Mouse (Mus musculus) limb, embryonic 10.5 days (tissue): ENCODE data around the gene Zmiz2. TPM values are rescaled to one million over a fixed set of nuclear protein-coding genes. Genes with fewer than 3 reads are reported as not detected.
A peak's percentile ranks its signal among the peaks of the same experiment; 100 is the strongest.
"Not testable (repeated sequence)": the region's sequence is repeated elsewhere in the genome, so short reads cannot be mapped to it uniquely, and the experiment has no call there.

Source experiments
- DNase-seq: peaks from one replicate; pipeline ENCODE4 v3.0.0-alpha.2; 2017; ENCODE audit warnings: low spot score
- H3K27ac ChIP-seq: fragments of 300-500 bp; sonication (generic); 2 replicates; pipeline ENCODE4 v1.5.1; 2016; ENCODE audit warnings: mild to moderate bottlenecking
- H3K27me3 ChIP-seq: fragments of 300-500 bp; sonication (generic); 2 replicates; pipeline ENCODE4 v1.6.1; 2016; ENCODE audit warnings: low read depth, mild to moderate bottlenecking; ENCODE audit not compliant: poor library complexity, severe bottlenecking
- H3K36me3 ChIP-seq: fragments of 300-500 bp; sonication (generic); 2 replicates; pipeline ENCODE4 v1.6.1; 2016; ENCODE audit warnings: mild to moderate bottlenecking, moderate library complexity
- H3K4me1 ChIP-seq: fragments of 300-500 bp; sonication (generic); 2 replicates; pipeline ENCODE4 v1.6.1; 2016
- H3K4me3 ChIP-seq: fragments of 300-500 bp; sonication (generic); 2 replicates; pipeline ENCODE4 v1.5.1; 2016; ENCODE audit warnings: mild to moderate bottlenecking, moderate library complexity
- H3K9me3 ChIP-seq: fragments of 300-500 bp; sonication (generic); replicated peaks from 2 replicates; pipeline ENCODE4 v1.6.1; 2016; ENCODE audit warnings: mild to moderate bottlenecking
- WGBS: fragments of 180-500 bp; shearing (Covaris S2); methylation state at CpG from one replicate; pipeline ENCODE4 v1.1.7; 2016; 5-methylcytosine and 5-hydroxymethylcytosine counted together
- polyA plus RNA-seq: library from polyadenylated mRNA; unstranded; fragments of >200 nt; fragmentation: Nextera tagmentation; extraction: Ambion mirVana; gene quantifications from 2 replicates; pipeline ENCODE4 v1.2.1, GENCODE M21; 2016

The Zmiz2 gene
- polyA plus RNA-seq, 1 experiment from 2014 or later = 12.4 TPM

DNA sequence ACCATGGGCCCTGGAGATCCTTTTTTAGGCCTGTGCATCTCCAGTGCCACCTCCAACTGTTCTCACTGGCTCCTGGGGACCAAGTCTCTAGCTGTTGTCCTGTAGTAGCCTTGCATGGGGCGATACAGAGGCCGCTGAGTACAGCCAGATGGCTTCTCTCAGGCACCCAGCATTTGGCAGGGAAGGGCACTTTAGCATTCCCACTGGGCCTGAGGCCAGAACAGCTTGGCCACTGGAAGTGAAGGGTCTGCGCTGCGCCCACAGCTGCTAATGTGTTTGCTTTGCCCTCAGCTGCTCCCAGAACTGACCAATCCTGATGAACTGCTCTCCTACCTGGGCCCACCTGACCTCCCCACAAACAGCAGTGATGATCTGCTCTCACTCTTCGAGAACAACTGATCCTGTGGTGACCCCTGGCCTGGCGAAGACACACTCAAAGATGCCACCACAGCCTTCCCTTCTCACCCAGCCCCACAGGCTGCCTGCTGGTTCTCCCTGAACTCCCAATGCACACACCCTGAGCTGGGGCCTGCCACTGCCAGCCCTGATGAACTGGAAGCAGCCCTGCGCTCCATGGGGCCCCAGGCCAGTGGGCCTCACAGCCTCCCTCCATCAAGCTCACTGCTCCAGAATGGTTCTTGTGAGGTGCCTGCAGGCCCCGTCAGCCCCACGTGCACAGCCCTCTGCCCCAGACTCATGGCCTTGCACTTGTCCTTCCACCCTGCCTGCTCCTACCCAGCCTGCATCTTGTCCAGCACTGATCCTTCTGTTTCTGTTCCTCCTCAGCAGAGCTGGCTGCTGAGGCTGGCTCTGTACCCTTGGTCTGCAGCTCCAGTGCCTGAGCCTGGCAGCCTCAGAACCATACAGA lies 16.1 kb downstream of the Zmiz2 start:
- WGBS = 88% methylated on average over 9 of the region's 9 CpGs
- H3K4me3 ChIP-seq = no peak overlapping the region
- H3K27ac ChIP-seq = peak overlapping the region; percentile 84; the same call in 1 of the 2 replicates

DNA sequence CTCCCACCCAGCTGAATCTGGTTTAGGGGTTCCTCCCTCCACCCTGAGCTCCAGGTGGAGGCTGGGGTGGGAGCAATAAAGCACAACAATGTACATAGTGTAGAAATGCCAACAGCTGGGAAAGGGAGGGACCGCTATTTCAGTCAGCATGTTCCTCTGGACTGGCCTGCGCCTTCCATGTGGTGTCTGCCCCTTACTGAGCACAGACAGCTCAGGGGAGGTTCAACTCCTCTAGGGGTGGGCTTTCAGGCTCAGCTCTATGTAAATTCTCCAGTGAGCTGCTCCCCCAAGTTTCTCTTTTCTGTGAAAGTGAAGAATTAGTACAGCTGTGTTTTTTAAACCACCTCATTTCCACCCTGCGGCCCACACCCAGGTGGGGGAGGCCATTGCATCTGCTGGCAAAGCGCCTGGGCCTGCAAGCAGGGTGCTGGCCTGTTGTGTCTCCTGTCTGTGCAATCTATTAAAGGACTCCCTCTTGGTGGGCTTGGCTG lies 16.8 kb downstream of the Zmiz2 start:
- H3K4me3 ChIP-seq = no peak overlapping the region
- WGBS = 85% methylated on average over 4 of the region's 4 CpGs
- no peaks in the 10 kb centered on the region for H3K9me3 ChIP-seq
- peaks cover 29% of the 10 kb centered on the region for H3K4me1 ChIP-seq
- peak overlapping the region; percentile 84 for H3K27ac ChIP-seq
- peaks cover 57% of the 10 kb centered on the region for H3K36me3 ChIP-seq
- DNase-seq = no peak
- no peaks in the 10 kb centered on the region for H3K27me3 ChIP-seq

More for the DNA sequence above, 16.1 kb downstream of the Zmiz2 start:
- DNase-seq = no peak
- H3K36me3 ChIP-seq = peaks cover 65% of the 10 kb centered on the region
- no peaks in the 10 kb centered on the region for H3K9me3 ChIP-seq
- H3K4me1 ChIP-seq = peaks cover 24% of the 10 kb centered on the region
- no peaks in the 10 kb centered on the region for H3K27me3 ChIP-seq

DNA sequence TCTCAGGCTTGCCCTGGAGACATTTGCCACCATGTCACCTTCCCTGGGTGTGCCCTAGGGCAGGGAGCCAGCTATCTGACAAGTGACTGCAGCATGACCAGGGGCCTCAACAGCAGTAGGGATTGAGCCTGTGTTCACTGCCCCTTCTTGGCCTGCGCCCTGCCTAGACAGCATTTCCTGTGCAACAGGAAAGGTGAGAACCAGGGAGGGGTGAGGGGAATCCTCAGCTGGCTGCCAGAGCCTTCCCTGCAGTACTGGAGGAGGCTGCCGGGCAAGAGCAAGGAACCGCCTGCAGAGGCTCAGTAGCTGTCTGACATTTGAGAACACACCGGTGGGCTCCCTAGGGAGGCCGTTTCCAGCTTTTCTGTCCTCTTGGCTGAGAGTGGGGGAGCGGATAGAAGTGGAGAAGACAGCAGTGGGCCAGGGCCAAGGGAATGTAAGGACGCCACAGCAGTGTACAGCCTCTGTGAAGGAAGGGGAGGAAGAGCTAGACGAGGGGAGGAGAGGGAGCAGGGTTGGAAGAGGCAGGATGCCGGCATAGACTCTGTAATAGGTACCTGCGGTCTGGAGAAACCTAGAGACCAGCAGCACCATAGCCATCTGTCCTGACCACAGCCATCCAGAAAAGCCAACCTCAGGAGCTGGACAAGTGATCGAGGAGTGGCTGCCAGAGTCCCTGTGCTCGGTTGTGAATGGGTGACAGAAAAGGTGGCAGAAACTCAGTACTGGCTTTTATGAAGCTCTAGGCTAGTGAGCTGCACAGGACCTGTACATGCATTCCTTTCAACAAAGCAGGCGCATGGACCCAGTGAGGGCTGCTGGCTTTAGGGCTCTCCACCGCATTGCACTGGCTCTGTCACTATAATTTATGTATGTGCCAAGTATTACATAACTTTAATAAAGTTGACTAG lies 17.6 kb downstream of the Zmiz2 start:
- Histone ChIP-seq H3K27ac (peak overlapping the region; percentile 84), H3K9me3 (no peaks in the 10 kb centered on the region), H3K4me3 (peak overlapping the region; percentile 16), H3K27me3 (no peaks in the 10 kb centered on the region), H3K36me3 (peaks cover 49% of the 10 kb centered on the region), H3K4me1 (peaks cover 29% of the 10 kb centered on the region)
- 36% methylated on average over 14 of the region's 14 CpGs for WGBS
- DNase-seq = peak; percentile 62

DNA sequence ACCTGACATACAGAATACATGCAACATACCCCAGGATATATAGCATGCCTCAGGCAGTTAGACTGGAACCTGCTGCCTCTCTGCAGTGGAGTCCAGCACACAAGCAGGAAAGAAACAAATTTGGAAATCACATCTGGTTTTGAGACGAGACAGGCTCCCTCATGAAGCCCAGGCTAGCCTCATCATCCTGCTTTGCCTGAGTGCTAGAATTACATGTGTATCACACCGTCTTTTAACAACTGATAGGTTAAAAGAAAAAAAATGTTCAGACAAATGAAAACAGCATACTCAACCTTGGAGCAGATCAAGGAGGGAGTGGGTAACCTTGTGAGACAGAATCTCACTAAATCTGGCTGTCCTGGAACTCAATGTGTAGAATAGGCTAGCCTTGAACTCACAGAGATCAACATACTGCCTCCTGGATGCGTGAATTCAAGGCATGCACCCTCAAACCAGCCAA lies 18.3 kb downstream of the Zmiz2 start:
- WGBS = 83% methylated on average over 3 of the region's 3 CpGs
- peak overlapping the region; percentile 84; the same call in 1 of the 2 replicates for H3K27ac ChIP-seq
- peaks cover 32% of the 10 kb centered on the region for H3K4me1 ChIP-seq
- no peaks in the 10 kb centered on the region for H3K27me3 ChIP-seq
- H3K4me3 ChIP-seq = no peak overlapping the region
- H3K9me3 ChIP-seq = no peaks in the 10 kb centered on the region
- no peak for DNase-seq
- H3K36me3 ChIP-seq = peaks cover 42% of the 10 kb centered on the region

DNA sequence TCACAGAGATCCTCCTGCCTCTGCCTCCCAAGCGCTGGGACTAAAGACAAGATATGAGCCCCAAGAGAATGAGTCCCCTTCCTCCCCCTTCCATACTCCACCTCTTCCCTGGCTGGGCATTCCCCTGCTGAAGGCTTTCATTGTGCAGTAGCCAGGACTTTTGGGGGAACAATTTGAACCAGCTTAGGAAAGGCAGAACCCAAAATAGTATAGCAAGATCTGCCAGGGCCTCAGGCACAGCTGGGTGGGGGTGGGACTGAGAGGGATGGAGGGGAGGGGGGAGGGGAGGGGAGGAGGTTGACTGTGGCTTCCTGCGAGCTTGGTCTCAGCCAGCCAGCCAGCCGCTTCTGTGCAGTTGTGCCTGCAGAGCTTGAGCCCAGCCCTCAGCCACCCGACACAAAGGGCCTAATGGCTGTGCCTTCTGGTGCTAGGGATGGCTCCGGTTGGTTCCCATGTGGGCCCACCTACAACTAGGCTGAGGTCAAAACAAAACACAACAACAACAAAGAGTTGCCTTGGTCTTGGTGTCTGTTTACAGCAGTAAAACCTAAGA lies 21.3 kb downstream of the Zmiz2 start:
- no peak for DNase-seq
- Histone ChIP-seq H3K27me3 (no peaks in the 10 kb centered on the region), H3K36me3 (peaks cover 13% of the 10 kb centered on the region), H3K4me1 (peaks cover 36% of the 10 kb centered on the region), H3K27ac (peak overlapping the region; percentile 68), H3K9me3 (no peaks in the 10 kb centered on the region), H3K4me3 (no peak overlapping the region)
- WGBS = 58% methylated on average over 5 of the region's 5 CpGs

DNA sequence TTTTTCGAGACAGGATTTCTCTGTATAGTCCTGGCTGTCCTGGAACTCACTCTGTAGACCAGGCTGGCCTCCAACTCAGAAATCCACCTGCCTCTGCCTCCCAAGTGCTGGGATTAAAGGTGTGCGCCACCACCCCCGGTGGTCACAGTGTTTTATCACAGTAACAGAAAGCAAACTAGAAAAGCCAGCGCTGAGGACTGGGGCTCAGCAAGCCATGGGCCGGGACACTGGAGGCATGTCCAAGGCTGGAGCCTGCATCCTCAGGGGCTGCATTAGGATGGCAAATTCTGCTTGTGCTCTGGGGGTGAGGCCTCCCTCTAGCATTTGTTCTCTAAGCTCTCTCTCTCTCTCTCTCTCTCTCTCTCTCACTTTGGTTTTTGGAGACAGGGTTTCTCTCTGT lies 21.9 kb downstream of the Zmiz2 start:
- WGBS = 86% methylated on average over 5 of the region's 5 CpGs
- not testable (repeated sequence) for H3K4me3 ChIP-seq, H3K27me3 ChIP-seq, H3K9me3 ChIP-seq, DNase-seq, H3K27ac ChIP-seq, H3K36me3 ChIP-seq
- H3K4me1 ChIP-seq = peaks cover 33% of the 10 kb centered on the region

DNA sequence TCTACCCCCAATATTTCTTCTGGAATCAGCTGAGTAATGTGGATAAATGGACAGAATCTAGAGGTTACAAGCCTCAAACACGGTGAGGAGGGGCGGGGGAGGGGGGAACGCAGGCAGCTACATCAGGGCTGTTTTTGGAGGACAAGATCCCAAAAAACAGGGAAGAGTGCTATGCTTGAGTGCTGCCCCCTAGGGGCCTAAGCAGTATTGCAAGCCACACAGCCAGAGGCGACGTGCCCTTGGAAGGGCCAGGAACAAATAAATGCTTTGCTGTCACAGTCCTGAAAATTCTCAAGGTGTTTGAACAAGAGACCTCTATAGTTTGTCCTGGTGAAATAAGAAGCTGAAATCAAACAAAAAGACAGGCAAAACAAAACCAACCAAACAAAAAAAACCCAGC lies 22.8 kb downstream of the Zmiz2 start:
- Histone ChIP-seq H3K27ac (no peak overlapping the region), H3K4me1 (peaks cover 24% of the 10 kb centered on the region), H3K4me3 (no peak overlapping the region), H3K27me3 (no peaks in the 10 kb centered on the region), H3K36me3 (peaks cover 3% of the 10 kb centered on the region; the same call in 1 of the 2 replicates), H3K9me3 (no peaks in the 10 kb centered on the region)
- WGBS = 6% methylated on average over 5 of the region's 5 CpGs
- DNase-seq = peak; percentile 86

DNA sequence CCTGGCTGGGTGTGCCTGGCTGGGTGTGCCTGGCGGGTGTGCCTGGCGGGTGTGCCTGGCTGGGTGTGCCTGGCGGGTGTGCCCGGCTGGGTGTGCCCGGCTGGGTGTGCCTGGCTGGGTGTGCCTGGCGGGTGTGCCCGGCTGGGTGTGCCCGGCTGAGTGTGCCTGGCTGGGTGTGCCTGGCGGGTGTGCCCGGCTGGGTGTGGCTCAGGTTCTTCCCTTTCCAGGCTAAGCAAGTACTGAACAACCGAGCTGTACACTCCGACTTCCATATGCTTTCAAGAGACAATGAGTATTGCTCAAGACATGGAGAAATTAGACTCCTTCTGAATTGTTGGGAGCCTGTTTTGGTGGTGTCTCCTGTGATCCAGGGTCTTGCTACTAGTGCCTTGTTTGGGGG lies 24.4 kb downstream of the Zmiz2 start:
- H3K4me3 ChIP-seq = no peak overlapping the region
- WGBS = 94% methylated on average over 11 of the region's 12 CpGs

DNA sequence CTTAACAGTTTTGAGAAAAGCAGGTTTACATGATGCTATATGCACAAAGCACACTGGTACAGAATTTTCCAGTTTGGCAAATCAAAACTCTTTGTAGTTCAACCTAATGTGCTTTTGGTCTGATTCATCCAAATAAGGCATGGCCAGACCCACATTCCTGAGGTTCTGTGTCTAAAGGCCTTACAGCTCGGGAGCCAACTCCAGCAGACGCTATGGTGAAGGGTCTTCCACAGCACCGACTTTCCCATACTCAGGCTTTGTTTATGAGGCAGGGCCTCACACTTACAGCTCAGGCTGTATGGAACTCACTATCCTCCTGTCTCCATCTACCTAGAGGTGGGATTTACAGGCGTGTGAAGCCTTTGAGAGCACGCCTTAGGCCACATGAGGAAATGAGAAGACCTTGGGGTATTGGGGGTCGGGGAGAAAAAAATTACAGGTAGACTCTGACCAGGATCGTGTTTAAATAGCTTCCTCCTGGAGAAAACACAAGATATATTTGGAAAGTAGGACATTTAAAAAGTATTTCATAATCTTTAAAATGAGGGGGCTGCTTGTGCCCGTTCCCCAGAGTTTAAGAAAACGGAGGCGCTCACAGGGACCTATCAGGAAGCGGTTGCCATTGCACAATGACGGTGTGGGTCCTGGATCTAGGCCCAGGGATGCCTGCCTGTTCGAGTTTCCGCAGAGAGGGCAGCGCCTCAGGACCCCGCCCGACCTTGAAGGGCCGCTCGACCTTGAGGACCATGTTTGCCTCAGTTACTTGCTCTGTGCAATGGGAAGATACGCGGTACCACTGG lies 26.1 kb downstream of the Zmiz2 start, which contains the start of gene Ppia:
TSS of gene Ppia (plus strand) at position 693 of the 800 bp plus-strand sequence.
- Histone ChIP-seq H3K36me3 (peaks cover 34% of the 10 kb centered on the region), H3K4me1 (peaks cover 30% of the 10 kb centered on the region), H3K9me3 (no peaks in the 10 kb centered on the region), H3K27ac (peak within 1 kb of the TSS; percentile 99), H3K27me3 (no peaks in the 10 kb centered on the region), H3K4me3 (peak within 1 kb of the TSS; percentile 89)
- DNase-seq = peak; percentile 63
- 8% methylated on average over 21 of the region's 21 CpGs for WGBS

More for the DNA sequence above, 24.4 kb downstream of the Zmiz2 start:
- Histone ChIP-seq H3K9me3 (no peaks in the 10 kb centered on the region), H3K4me1 (peaks cover 31% of the 10 kb centered on the region), H3K36me3 (peaks cover 19% of the 10 kb centered on the region), H3K27ac (no peak overlapping the region), H3K27me3 (no peaks in the 10 kb centered on the region)
- no peak for DNase-seq

DNA sequence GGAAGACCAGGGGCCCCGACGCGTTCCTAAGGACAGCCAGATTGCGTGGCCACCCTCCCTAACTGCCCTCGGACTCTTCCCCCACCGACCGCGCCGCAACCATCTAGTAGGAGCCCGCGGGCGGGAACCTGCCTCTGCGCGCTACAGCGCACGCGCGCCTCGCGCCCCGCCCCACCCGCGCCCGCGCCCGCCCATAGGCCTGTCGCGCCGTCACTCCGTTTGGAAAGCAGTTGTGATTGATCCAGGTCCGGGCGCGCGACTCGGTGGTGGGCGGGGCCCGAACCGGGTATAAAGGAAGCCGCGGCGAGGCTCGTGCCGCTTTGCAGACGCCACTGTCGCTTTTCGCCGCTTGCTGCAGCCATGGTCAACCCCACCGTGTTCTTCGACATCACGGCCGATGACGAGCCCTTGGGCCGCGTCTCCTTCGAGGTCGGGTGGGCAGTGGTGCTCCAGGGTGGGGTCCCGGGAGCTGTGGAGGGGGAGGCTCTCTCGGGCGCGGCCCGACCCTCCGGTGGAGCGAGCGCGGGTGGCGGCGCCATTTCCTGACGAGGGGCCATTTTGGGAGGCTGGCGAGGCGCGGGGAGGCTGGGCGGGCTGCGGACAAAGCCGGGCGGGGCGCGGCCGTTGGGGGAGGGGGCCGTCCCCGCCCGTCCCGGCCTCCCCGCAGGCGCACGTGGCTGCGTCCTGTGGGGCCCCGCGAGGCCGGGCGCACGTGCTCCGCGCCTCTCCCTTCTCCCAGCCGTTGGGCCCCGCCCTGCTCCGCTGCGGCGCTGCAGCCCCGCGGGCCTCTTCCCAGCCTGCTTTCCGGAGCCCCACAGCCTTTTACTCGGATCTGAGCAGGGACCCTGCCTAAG lies 26.9 kb downstream of the Zmiz2 start:
- H3K27ac ChIP-seq = peak overlapping the region; percentile 99
- H3K9me3 ChIP-seq = no peaks in the 10 kb centered on the region
- DNase-seq = peak; percentile 99
- peaks cover 26% of the 10 kb centered on the region for H3K4me1 ChIP-seq
- no peaks in the 10 kb centered on the region for H3K27me3 ChIP-seq
- peak overlapping the region; percentile 89 for H3K4me3 ChIP-seq
- under 1% methylated on average over 99 of the region's 102 CpGs for WGBS
- peaks cover 43% of the 10 kb centered on the region for H3K36me3 ChIP-seq

DNA sequence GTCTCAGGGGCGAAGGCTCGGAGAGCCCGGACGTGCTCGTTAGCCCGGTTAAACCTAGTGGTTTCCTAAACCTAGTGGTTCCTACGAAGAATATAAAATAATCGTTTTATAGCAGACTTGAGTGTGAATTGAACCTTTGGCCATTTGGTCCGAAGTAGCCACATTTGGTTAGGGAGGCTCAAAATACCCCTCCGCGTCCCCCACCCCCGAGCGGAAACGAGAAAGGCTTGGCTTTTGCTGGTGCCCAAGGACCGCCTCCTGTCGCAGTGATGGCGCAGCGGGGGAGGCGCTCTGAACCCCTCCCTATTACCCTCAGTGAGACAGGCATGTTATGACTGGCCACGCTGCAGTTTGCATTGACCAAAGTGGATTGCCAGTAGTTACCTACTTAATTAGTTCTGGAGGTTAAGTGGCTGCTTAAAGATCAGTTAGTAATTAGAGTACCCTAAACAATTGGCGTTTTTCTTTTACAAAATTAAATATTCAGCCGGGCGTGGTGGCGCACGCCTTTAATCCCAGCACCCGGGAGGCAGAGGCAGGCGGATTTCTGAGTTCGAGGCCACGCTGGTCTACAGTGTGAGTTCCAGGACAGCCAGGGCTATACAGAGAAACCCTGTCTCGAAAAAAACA lies 27.6 kb downstream of the Zmiz2 start:
- no peaks in the 10 kb centered on the region for H3K9me3 ChIP-seq
- peak overlapping the region; percentile 99 for H3K27ac ChIP-seq
- peak; percentile 76 for DNase-seq
- WGBS = 1% methylated on average over 30 of the region's 30 CpGs
- peaks cover 26% of the 10 kb centered on the region for H3K4me1 ChIP-seq
- H3K27me3 ChIP-seq = no peaks in the 10 kb centered on the region
- peaks cover 50% of the 10 kb centered on the region for H3K36me3 ChIP-seq
- peak overlapping the region; percentile 89 for H3K4me3 ChIP-seq
